Mouse (Mus musculus) heart, embryonic 16.5 days (tissue): ENCODE measurements around the gene Rbm14. TPM values are rescaled to one million over a fixed set of nuclear protein-coding genes. Genes with fewer than 3 reads are reported as not detected.
"Not testable (repeated sequence)": the region's sequence is repeated elsewhere in the genome, so short reads cannot be mapped to it uniquely, and the experiment has no call there.

ENCODE experiments used
- ATAC-seq: fragments of 200-750 bp; cut with Nextera tagmentation; replicated peaks from 2 replicates; pipeline ENCODE4 v1.8.0; 2017; ENCODE audit warnings: moderate number of reproducible peaks; ENCODE audit not compliant: insufficient read depth, low FRiP score; ENCODE audit errors: extremely low read depth
- H3K27ac ChIP-seq: fragments of 300-500 bp; sonication (generic); 2 replicates; pipeline ENCODE4 v1.5.1; 2014; ENCODE audit warnings: mild to moderate bottlenecking, low read length, control low read depth, moderate library complexity
- H3K27me3 ChIP-seq: fragments of 300-500 bp; sonication (generic); 2 replicates; pipeline ENCODE4 v1.6.1; 2014; ENCODE audit warnings: low read length, mixed read lengths; ENCODE audit not compliant: control insufficient read depth, insufficient read depth
- H3K36me3 ChIP-seq: fragments of 300-500 bp; sonication (generic); 2 replicates; pipeline ENCODE4 v1.6.1; 2014; ENCODE audit not compliant: control insufficient read depth, insufficient read depth
- H3K4me1 ChIP-seq: fragments of 300-500 bp; sonication (generic); 2 replicates; pipeline ENCODE4 v1.6.1; 2014; ENCODE audit warnings: low read length, mixed read lengths; ENCODE audit not compliant: control insufficient read depth, insufficient read depth
- H3K4me2 ChIP-seq: fragments of 300-500 bp; sonication (generic); 2 replicates; pipeline ENCODE4 v1.6.1; 2014; ENCODE audit warnings: low read depth, mild to moderate bottlenecking, control low read depth, low read length
- H3K4me3 ChIP-seq: fragments of 300-500 bp; sonication (generic); 2 replicates; pipeline ENCODE4 v1.5.1; 2014; ENCODE audit warnings: mild to moderate bottlenecking, control low read depth, low read length
- H3K9ac ChIP-seq: fragments of 300-500 bp; sonication (generic); 2 replicates; pipeline ENCODE4 v1.6.1; 2014; ENCODE audit warnings: low read length, control low read depth
- H3K9me3 ChIP-seq: fragments of 300-500 bp; sonication (generic); replicated peaks from 2 replicates; pipeline ENCODE4 v1.6.1; 2016; ENCODE audit warnings: low read length; ENCODE audit not compliant: control insufficient read depth
- WGBS: fragments of 180-500 bp; shearing (Covaris S2); extraction: QIAGEN DNeasy Blood & Tissue Kit; methylation state at CpG from one replicate; pipeline ENCODE4 v1.1.7; 2014; 5-methylcytosine and 5-hydroxymethylcytosine counted together
- polyA plus RNA-seq: library from polyadenylated mRNA; unstranded; fragments of >200 nt; fragmentation: Nextera tagmentation; extraction: Ambion mirVana; gene quantifications from 2 replicates; pipeline ENCODE4 v1.2.1, GENCODE M21; 2015

Rbm14 gene
- polyA plus RNA-seq, 1 experiment from 2014 or later, result 55.3 TPM

GRCm38 (mm10) chr19:4828444-4829114, 17.1 kb upstream of the Rbm14 start:
- WGBS, result 56% methylated on average over 16 of the region's 16 CpGs
- no peaks in the 10 kb centered on the region for H3K4me1 ChIP-seq
- no peaks in the 10 kb centered on the region for H3K9me3 ChIP-seq
- no peak overlapping the region for H3K9ac ChIP-seq
- H3K4me3 ChIP-seq, result no peak overlapping the region
- peaks cover 10% of the 10 kb centered on the region for H3K36me3 ChIP-seq
- no peak overlapping the region for H3K4me2 ChIP-seq
- H3K27ac ChIP-seq, result no peak overlapping the region
- no peak for ATAC-seq
- no peaks in the 10 kb centered on the region for H3K27me3 ChIP-seq

- Histone ChIP-seq H3K36me3 (peaks cover 6% of the 10 kb centered on the region), H3K9me3 (0 out of 2 replicates have a peak, but pooled peaks cover under 1% of the 10 kb centered on the region), H3K4me1 (no peaks in the 10 kb centered on the region), H3K9ac (no peak overlapping the region), H3K27me3 (no peaks in the 10 kb centered on the region), H3K27ac (no peak overlapping the region), H3K4me3 (no peak overlapping the region), H3K4me2 (no peak overlapping the region)
- WGBS, result 45% methylated on average over 5 of the region's 5 CpGs
- ATAC-seq, result 0 out of 2 replicates have a peak, but pooled peaks have one; percentile 37
These were observed 9.4 kb upstream of the Rbm14 start for GRCm38 (mm10) chr19:4820678-4821303.

- Histone ChIP-seq H3K4me2 (no peak overlapping the region), H3K4me1 (peaks cover 1% of the 10 kb centered on the region), H3K27me3 (no peaks in the 10 kb centered on the region), H3K9ac (no peak overlapping the region), H3K27ac (no peak overlapping the region), H3K4me3 (no peak overlapping the region), H3K9me3 (0 out of 2 replicates have a peak, but pooled peaks cover 4% of the 10 kb centered on the region), H3K36me3 (no peaks in the 10 kb centered on the region)
- ATAC-seq, result no peak
- WGBS, result 47% methylated on average over 1 of the region's 1 CpGs
These were observed 5.9 kb upstream of the Rbm14 start for GRCm38 (mm10) chr19:4817182-4817835.

GRCm38 (mm10) chr19:4813015-4813414, 1.6 kb upstream of the Rbm14 start:
- Histone ChIP-seq H3K9me3 (0 out of 2 replicates have a peak, but pooled peaks cover 4% of the 10 kb centered on the region), H3K4me2 (no peak overlapping the region), H3K4me3 (no peak overlapping the region), H3K4me1 (peaks cover 21% of the 10 kb centered on the region), H3K36me3 (no peaks in the 10 kb centered on the region), H3K27me3 (no peaks in the 10 kb centered on the region), H3K27ac (no peak overlapping the region), H3K9ac (no peak overlapping the region)
- WGBS, result 79% methylated on average over 6 of the region's 6 CpGs
- ATAC-seq, result no peak

- not testable (repeated sequence) for ATAC-seq, H3K36me3 ChIP-seq, H3K9me3 ChIP-seq, H3K27me3 ChIP-seq
- peaks cover 21% of the 10 kb centered on the region for H3K4me1 ChIP-seq
- H3K27ac ChIP-seq, result peak overlapping the region; percentile 97
- peak overlapping the region; percentile 75 for H3K4me2 ChIP-seq
- peak overlapping the region; percentile 97 for H3K9ac ChIP-seq
- 74% methylated on average over 8 of the region's 8 CpGs for WGBS
- peak overlapping the region; percentile 95 for H3K4me3 ChIP-seq
These were observed 1.0 kb upstream of the Rbm14 start for GRCm38 (mm10) chr19:4812334-4812949.

- peak; percentile 20; the same call in 1 of the 2 replicates for ATAC-seq
- peak overlapping the region; percentile 97 for H3K9ac ChIP-seq
These were observed 442 bp upstream of the Rbm14 start for GRCm38 (mm10) chr19:4811909-4812242.

GRCm38 (mm10) chr19:4810746-4811062, 730 bp downstream of the Rbm14 start:
- Histone ChIP-seq H3K9ac (peak overlapping the region; percentile 92), H3K27ac (peak overlapping the region; percentile 98), H3K4me2 (peak overlapping the region; percentile 95), H3K4me1 (peaks cover 21% of the 10 kb centered on the region), H3K27me3 (no peaks in the 10 kb centered on the region), H3K9me3 (0 out of 2 replicates have a peak, but pooled peaks cover 3% of the 10 kb centered on the region), H3K36me3 (no peaks in the 10 kb centered on the region), H3K4me3 (peak overlapping the region; percentile 95)
- no peak for ATAC-seq
- WGBS, result 1% methylated on average over 17 of the region's 17 CpGs

More at GRCm38 (mm10) chr19:4811909-4812242, 442 bp upstream of the Rbm14 start:
- peak overlapping the region; percentile 75 for H3K4me2 ChIP-seq
- H3K9me3 ChIP-seq, result 0 out of 2 replicates have a peak, but pooled peaks cover 4% of the 10 kb centered on the region
- H3K36me3 ChIP-seq, result no peaks in the 10 kb centered on the region
- no peaks in the 10 kb centered on the region for H3K27me3 ChIP-seq
- peak overlapping the region; percentile 97 for H3K27ac ChIP-seq
- peak overlapping the region; percentile 95 for H3K4me3 ChIP-seq
- 2% methylated on average over 12 of the region's 12 CpGs for WGBS
- H3K4me1 ChIP-seq, result peaks cover 21% of the 10 kb centered on the region

GRCm38 (mm10) chr19:4810309-4810708, 1.1 kb downstream of the Rbm14 start:
- H3K4me2 ChIP-seq, result peak overlapping the region; percentile 95
- peaks cover 21% of the 10 kb centered on the region for H3K4me1 ChIP-seq
- under 1% methylated on average over 14 of the region's 14 CpGs for WGBS
- H3K9me3 ChIP-seq, result no peaks in the 10 kb centered on the region
- peak overlapping the region; percentile 95 for H3K4me3 ChIP-seq
- H3K27me3 ChIP-seq, result no peaks in the 10 kb centered on the region
- H3K36me3 ChIP-seq, result no peaks in the 10 kb centered on the region
- peak overlapping the region; percentile 92 for H3K9ac ChIP-seq
- H3K27ac ChIP-seq, result peak overlapping the region; percentile 98
- no peak for ATAC-seq
